Mouse (Mus musculus) 3T3-L1 (cell line): ENCODE measurements around the gene Olfr1151.

Experiments
- DNase-seq: peaks from one replicate; pipeline ENCODE4 v3.0.0-alpha.2; 2015; ENCODE audit warnings: low read depth, low spot score

Gene Olfr1151

DNA sequence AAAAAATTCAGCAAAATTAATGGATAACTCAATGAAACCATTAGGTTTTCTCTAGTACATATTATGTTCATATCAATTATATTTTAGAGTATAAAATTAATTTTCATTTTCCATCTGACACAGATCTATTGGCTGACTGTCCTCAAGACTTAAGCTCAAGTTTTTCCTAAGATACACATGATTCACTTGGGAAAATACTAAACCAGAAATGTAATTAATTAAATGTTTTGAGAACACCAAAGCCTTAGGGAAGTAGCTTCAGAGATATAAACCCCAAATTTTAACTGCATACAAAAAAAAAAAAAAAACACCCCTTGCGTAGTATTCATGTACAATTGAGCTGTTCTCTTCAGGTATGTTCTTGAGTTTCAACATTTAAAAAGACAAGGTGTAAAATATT, at the start of gene Olfr1151:
Gene Olfr1151 (plus strand): TSS at position 301 of the 400 bp plus-strand sequence.
- no peak for DNase-seq

GRCm38 (mm10) chr2:87809522-87809921, 46.1 kb upstream of the Olfr1151 start, which contains the start of gene Olfr1145:
Olfr1145 (plus strand) TSS chr2:87809822.
- DNase-seq = no peak

DNA sequence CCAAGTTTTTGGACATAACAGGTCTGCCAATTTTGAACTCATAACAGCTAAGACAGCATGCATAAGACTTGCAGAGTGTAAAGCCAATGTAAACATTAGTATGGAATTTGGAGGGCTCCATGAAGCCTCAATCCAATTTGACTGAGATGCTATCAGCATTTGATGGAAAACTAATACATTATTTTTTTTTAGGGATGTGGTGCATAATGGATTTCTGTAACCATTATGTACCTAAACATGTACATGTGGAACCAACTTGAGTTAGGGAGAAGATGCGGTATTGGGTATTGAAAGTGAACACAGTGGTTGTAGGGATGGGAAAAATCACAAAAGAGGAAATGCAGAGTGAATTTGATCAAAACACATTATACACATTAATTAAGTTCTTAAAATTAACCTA, 25.4 kb upstream of the Olfr1151 start, which contains the start of gene Olfr1148:
Gene Olfr1148 (plus strand): TSS at position 301 of the 400 bp plus-strand sequence.
- no peak for DNase-seq

- no peak for DNase-seq
Observed at GRCm38 (mm10) chr2:87843693-87844092, 12.0 kb upstream of the Olfr1151 start, which contains the start of gene Olfr1150-ps1. Olfr1150-ps1 (plus strand) TSS chr2:87843993.

DNA sequence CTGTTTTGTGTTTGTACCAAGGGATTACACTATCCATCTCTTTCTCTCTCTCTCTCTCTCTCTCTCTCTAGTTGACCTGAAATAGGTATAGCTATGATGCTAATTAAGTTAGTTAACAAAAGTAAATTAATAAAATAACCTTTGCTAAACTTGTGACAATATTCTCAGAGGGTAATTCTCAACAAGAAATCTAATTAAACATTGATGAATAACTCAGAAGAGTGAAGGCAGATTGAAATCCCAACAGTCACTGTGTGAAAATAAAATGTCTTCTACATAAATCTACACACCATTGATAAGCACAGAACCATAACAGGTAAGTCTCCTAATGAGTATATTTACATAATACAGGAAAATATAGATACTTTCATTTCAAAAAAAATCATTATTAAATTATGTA, 10.5 kb downstream of the Olfr1151 start, which contains the start of gene Olfr1152:
Gene Olfr1152 (plus strand): TSS at position 301 of the 400 bp plus-strand sequence.
- no peak for DNase-seq

DNA sequence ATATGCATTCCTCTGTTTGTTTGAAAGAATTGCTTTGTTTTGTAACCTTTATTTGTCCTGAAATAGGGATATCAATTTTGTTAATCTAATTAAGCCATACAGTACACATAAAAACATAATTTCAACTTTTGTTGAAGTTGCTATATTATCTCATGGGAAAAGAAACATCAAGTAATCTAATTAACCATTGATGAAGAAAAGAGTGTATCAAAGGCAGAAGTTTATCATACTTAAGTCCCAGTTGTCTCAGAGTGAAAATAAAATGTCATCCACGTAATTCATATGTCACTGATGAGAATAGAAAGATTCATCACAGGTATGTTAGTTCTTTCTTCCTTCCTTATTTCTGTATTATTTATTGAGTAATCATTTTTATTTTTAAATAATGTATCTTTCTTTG, 39.0 kb downstream of the Olfr1151 start, which contains the start of gene Olfr1153:
Gene Olfr1153 (plus strand): TSS at position 301 of the 400 bp plus-strand sequence.
- DNase-seq = no peak

- DNase-seq = no peak
Observed at GRCm38 (mm10) chr2:87905066-87905465, 49.4 kb downstream of the Olfr1151 start, which contains the start of gene Olfr1154. Olfr1154 (minus strand) TSS chr2:87905166.
